Mouse (Mus musculus) limb, embryonic 15.5 days (tissue): ENCODE data around the gene Thumpd2. TPM values are rescaled to one million over a fixed set of nuclear protein-coding genes. Genes with fewer than 3 reads are reported as not detected.

Experiments
- ATAC-seq: fragments of 200-750 bp; cut with Nextera tagmentation; 2 replicates; pipeline ENCODE4 v1.8.0; 2017; ENCODE audit warnings: low read depth, moderate TSS enrichment; ENCODE audit not compliant: insufficient number of reproducible peaks, low FRiP score, low TSS enrichment
- H3K27ac ChIP-seq: fragments of 300-500 bp; sonication (generic); 2 replicates; pipeline ENCODE4 v1.5.1; 2015; ENCODE audit warnings: moderate library complexity, mild to moderate bottlenecking, inconsistent platforms
- H3K27me3 ChIP-seq: fragments of 300-500 bp; sonication (generic); 2 replicates; pipeline ENCODE4 v1.6.1; 2015; ENCODE audit warnings: inconsistent platforms
- H3K36me3 ChIP-seq: fragments of 300-500 bp; sonication (generic); 2 replicates; pipeline ENCODE4 v1.6.1; 2015; ENCODE audit warnings: inconsistent platforms
- H3K4me1 ChIP-seq: fragments of 300-500 bp; sonication (generic); 2 replicates; pipeline ENCODE4 v1.6.1; 2015; ENCODE audit warnings: inconsistent platforms
- H3K4me2 ChIP-seq: fragments of 300-500 bp; sonication (generic); 2 replicates; pipeline ENCODE4 v1.6.1; 2015; ENCODE audit warnings: mild to moderate bottlenecking, inconsistent platforms
- H3K4me3 ChIP-seq: fragments of 300-500 bp; sonication (generic); 2 replicates; pipeline ENCODE4 v1.5.1; 2015; ENCODE audit warnings: mild to moderate bottlenecking, inconsistent platforms
- H3K9ac ChIP-seq: fragments of 300-500 bp; sonication (generic); 2 replicates; pipeline ENCODE4 v1.6.1; 2015; ENCODE audit warnings: inconsistent platforms
- H3K9me3 ChIP-seq: fragments of 300-500 bp; sonication (generic); 2 replicates; pipeline ENCODE4 v1.6.1; 2016; ENCODE audit warnings: inconsistent platforms
- WGBS: fragments of 180-500 bp; shearing (Covaris S2); methylation state at CpG from one replicate; pipeline ENCODE4 v1.1.7; 2015; 5-methylcytosine and 5-hydroxymethylcytosine counted together
- polyA plus RNA-seq: library from polyadenylated mRNA; unstranded; fragments of >200 nt; fragmentation: Nextera tagmentation; extraction: Ambion mirVana; gene quantifications from 2 replicates; pipeline ENCODE4 v1.2.1, GENCODE M21; 2015

Gene Thumpd2
- polyA plus RNA-seq, 1 experiment from 2014 or later = 14.2 TPM

GRCm38 (mm10) chr17:80997226-80997625 lies 67.7 kb downstream of the Thumpd2 start:
- Histone ChIP-seq H3K4me3 (no peak overlapping the region), H3K4me1 (no peaks in the 10 kb centered on the region; the same call in none of the 2 replicates), H3K9me3 (no peaks in the 10 kb centered on the region), H3K27ac (no peak overlapping the region), H3K36me3 (no peaks in the 10 kb centered on the region), H3K4me2 (no peak overlapping the region), H3K9ac (no peak overlapping the region), H3K27me3 (no peaks in the 10 kb centered on the region)
- no peak for ATAC-seq
- 60% methylated on average over 2 of the region's 2 CpGs for WGBS

GRCm38 (mm10) chr17:80991535-80992127 lies 73.3 kb downstream of the Thumpd2 start:
- Histone ChIP-seq H3K9me3 (no peaks in the 10 kb centered on the region), H3K4me3 (no peak overlapping the region), H3K4me2 (no peak overlapping the region), H3K4me1 (no peaks in the 10 kb centered on the region), H3K27ac (no peak overlapping the region), H3K9ac (no peak overlapping the region), H3K27me3 (no peaks in the 10 kb centered on the region), H3K36me3 (no peaks in the 10 kb centered on the region)
- ATAC-seq = no peak
- WGBS = 64% methylated on average over 8 of the region's 8 CpGs

- WGBS = 69% methylated on average over 10 of the region's 10 CpGs
- H3K27me3 ChIP-seq = no peaks in the 10 kb centered on the region
- no peaks in the 10 kb centered on the region for H3K9me3 ChIP-seq
- no peak overlapping the region for H3K4me3 ChIP-seq
- H3K4me1 ChIP-seq = no peaks in the 10 kb centered on the region
- no peak overlapping the region for H3K27ac ChIP-seq
- H3K9ac ChIP-seq = no peak overlapping the region
- ATAC-seq = no peak
- H3K36me3 ChIP-seq = no peaks in the 10 kb centered on the region
- H3K4me2 ChIP-seq = no peak overlapping the region
These were observed 81.9 kb downstream of the Thumpd2 start for GRCm38 (mm10) chr17:80982976-80983375.

DNA sequence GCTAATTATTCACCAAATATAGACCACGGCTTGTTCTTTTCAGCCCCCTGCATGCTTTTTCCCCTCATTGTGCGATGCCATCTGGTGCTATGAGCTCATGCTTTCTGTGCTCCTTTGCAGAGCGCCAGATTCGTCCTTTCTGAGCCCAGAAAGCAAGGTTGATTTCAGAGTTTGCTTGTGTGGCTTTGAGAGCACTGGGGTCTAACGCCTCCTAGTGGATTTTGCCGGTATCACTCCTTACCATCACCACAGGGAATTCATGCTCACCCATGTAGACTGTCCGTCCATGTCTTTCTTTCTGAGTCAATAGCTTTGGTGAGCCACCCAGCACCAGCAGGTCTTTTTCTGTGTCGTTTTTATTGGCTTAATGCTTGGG lies 82.5 kb downstream of the Thumpd2 start:
- H3K4me1 ChIP-seq = no peaks in the 10 kb centered on the region
- no peak overlapping the region for H3K9ac ChIP-seq
- ATAC-seq = no peak
- H3K36me3 ChIP-seq = no peaks in the 10 kb centered on the region
- H3K27me3 ChIP-seq = no peaks in the 10 kb centered on the region
- H3K9me3 ChIP-seq = no peaks in the 10 kb centered on the region
- H3K4me3 ChIP-seq = no peak overlapping the region
- H3K4me2 ChIP-seq = 0 out of 2 replicates have a peak overlapping the region, but pooled peaks have one; percentile 2
- WGBS = 6% methylated on average over 8 of the region's 8 CpGs
- peak overlapping the region; percentile 6; the same call in 1 of the 2 replicates for H3K27ac ChIP-seq

DNA sequence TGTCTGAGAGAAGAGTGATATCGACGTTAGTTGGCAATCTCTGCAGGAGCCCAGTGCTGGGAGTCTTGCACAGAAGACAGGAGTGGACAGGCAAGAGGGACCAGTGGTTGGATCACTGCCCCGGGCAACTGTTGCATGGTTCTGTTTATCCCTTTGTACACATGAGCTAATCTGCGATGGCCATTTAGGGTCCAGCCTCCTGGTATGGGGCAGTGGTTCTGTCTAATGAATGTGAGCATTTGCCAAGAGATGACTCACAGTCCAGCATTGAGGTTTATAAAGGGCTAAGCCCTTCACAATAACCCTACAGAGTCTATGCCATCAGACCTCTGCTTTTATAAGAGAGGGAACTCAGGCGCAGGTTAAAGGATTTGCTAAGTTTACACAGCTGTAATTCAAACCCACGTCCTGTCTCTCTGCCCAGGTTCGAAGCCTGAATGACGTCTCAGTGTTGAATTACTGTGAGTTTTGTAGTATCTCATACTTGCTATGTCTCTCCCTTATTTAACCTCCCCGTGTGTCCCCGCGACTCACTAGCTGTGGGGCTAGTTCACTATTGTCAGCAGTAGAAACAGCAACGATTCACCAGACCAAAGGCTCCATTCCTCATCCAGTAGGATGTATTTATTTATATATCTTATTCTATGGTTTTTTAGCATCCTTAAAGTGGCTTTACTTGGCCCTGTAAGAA lies 83.0 kb downstream of the Thumpd2 start:
- 0 out of 2 replicates have a peak overlapping the region, but pooled peaks have one; percentile 2 for H3K4me2 ChIP-seq
- 62% methylated on average over 12 of the region's 12 CpGs for WGBS
- H3K4me3 ChIP-seq = no peak overlapping the region
- H3K9ac ChIP-seq = no peak overlapping the region
- no peaks in the 10 kb centered on the region for H3K4me1 ChIP-seq
- no peaks in the 10 kb centered on the region for H3K36me3 ChIP-seq
- H3K9me3 ChIP-seq = no peaks in the 10 kb centered on the region
- ATAC-seq = no peak
- no peaks in the 10 kb centered on the region for H3K27me3 ChIP-seq
- peak overlapping the region; percentile 6 for H3K27ac ChIP-seq

- WGBS = 84% methylated on average over 10 of the region's 10 CpGs
These were observed 84.8 kb downstream of the Thumpd2 start for GRCm38 (mm10) chr17:80980096-80980495.

DNA sequence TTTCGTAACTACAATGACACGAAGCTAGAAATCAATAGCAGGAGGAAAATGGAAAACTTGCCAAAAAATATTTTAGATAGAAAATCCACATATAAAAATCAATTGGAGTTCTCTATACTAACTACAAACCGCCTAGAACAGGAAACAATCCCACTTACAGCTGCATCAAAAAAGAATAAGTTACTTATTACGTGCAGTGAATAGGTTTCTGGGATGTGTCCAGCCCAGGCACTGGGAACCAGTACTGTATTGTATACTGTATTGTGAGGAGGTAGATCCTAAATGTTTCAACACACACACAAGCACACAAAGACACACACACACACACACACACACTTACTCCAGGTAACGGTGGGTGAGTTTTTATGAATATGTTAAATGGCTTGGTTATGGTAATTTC lies 87.6 kb downstream of the Thumpd2 start:
- Histone ChIP-seq H3K9me3 (no peaks in the 10 kb centered on the region), H3K9ac (no peak overlapping the region), H3K27me3 (no peaks in the 10 kb centered on the region), H3K4me1 (no peaks in the 10 kb centered on the region), H3K27ac (no peak overlapping the region), H3K4me2 (no peak overlapping the region), H3K36me3 (no peaks in the 10 kb centered on the region), H3K4me3 (no peak overlapping the region)
- 77% methylated on average over 5 of the region's 5 CpGs for WGBS
- no peak for ATAC-seq

More at GRCm38 (mm10) chr17:80980096-80980495, 84.8 kb downstream of the Thumpd2 start:
- H3K4me3 ChIP-seq = no peak overlapping the region
- no peaks in the 10 kb centered on the region for H3K4me1 ChIP-seq
- no peak overlapping the region for H3K27ac ChIP-seq
- no peaks in the 10 kb centered on the region for H3K27me3 ChIP-seq
- H3K4me2 ChIP-seq = no peak overlapping the region
- H3K36me3 ChIP-seq = no peaks in the 10 kb centered on the region
- H3K9me3 ChIP-seq = no peaks in the 10 kb centered on the region
- no peak overlapping the region for H3K9ac ChIP-seq
- no peak for ATAC-seq

Other genes starting within 250 kb of the Thumpd2 start
- 6.4 and 7.0 TPM in 2 replicates for gene Tmem178, start 120.5 kb downstream of the Thumpd2 start, polyA plus RNA-seq